Mouse (Mus musculus) ES-Bruce4 (cell line): ENCODE data around the gene St8sia1.

Experiments
- CTCF ChIP-seq: IDR thresholded peaks from one replicate; pipeline ENCODE4 v1.8.1; 2011; ENCODE audit warnings: low read depth, low read length
- EP300 ChIP-seq: IDR thresholded peaks from 2 replicates; pipeline ENCODE4 v1.6.1; 2011; ENCODE audit warnings: low read depth, low read length; ENCODE audit not compliant: insufficient read depth
- POLR2A ChIP-seq: IDR thresholded peaks from one replicate; pipeline ENCODE4 v1.8.1; 2011; ENCODE audit warnings: low read length; ENCODE audit not compliant: insufficient read depth

- no peak for TF ChIP-seq POLR2A
- TF ChIP-seq CTCF = no peak
- TF ChIP-seq EP300 = no peak
Measured at GRCm38 (mm10) chr6:142885364-142886154, 78.7 kb downstream of the St8sia1 start.
